Mouse (Mus musculus): Measurements from ENCODE around the gene Shtn1. TPM values are rescaled to one million over a fixed set of nuclear protein-coding genes. Genes with fewer than 3 reads are reported as not detected.

The Shtn1 gene
- under 1 TPM; 0.66 to 0.95 TPM for total RNA-seq (2021)
- long read RNA-seq, experiment 1 = 0 reads
- long read RNA-seq, experiment 2, partial matches to known transcripts = 0 of 1 reads
- long read RNA-seq, experiment 2, other reads (novel, unspliced or antisense) = 0 of 1 reads

- no peak for DNase-seq (ENCODE audit: low spot score)
Observed at GRCm38 (mm10) chr19:59075472-59076101, at the start of gene Shtn1. Shtn1 (minus strand) TSS chr19:59076100.

- DNase-seq (ENCODE audit: low spot score) = no peak
Observed at GRCm38 (mm10) chr19:59114152-59114551, 38.3 kb upstream of the Shtn1 start.

DNA sequence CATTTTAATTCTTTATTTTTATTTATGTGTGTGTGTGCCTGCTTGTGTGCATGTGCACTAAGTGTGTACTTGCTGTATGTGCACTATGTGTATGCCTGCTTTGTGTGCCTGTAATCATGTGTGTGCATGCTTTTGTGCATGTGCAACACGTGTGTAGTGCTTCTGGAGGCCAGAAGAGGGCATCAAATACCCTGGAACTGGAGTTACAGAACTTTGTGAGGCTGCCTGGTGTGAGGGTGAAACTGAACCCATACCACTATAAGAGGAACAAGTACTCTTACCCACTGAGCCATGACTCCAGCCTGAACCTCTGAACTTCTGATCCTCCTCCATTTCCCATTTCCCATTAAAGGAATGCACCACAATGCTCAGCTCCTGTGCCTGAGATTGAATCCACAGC is 34.0 kb upstream of the Shtn1 start:
- no peak for DNase-seq (ENCODE audit: low spot score)

DNA sequence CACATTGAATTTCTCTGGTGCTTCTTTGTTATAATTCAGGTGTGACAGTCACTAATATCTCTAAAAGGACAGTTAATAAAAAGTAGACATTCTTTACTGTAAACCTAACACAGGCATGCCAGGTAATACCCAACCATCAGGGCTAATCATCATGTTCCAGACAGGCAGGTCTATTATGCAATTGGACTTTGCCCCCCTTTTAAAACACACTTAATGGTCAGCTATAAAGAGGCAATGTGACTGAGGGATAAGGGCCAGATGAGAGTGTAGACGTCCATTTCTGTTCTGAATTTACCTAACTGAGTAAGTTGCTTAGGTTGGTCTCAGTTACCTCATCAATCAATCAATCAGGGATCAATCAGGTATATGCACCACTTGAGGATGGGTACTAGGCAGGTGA is 22.4 kb upstream of the Shtn1 start:
- DNase-seq (ENCODE audit: low spot score) = no peak

GRCm38 (mm10) chr19:59092295-59092694 is 16.4 kb upstream of the Shtn1 start:
- no peak for DNase-seq (ENCODE audit: low spot score)

GRCm38 (mm10) chr19:59090337-59090736 is 14.4 kb upstream of the Shtn1 start:
- no peak for DNase-seq (ENCODE audit: low spot score)

DNA sequence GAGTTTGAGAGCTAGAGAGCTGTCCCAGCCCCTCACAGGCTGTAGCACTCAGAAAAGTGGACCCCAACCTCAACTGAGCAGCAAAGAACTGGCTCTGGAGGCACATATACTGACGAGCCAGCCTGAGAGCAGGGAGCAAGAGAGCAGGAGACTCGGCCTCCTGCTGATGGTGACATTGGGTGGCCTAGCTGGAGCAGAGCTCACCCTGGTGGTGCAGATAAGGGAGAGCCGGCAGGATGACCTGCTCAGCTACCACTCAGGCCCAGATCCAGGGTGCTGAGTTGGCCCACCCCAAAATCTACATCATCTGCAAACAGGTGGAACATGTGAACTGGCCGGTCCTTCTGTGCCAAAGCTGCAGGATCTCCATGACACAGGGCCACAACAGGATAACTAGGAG is 8.4 kb upstream of the Shtn1 start:
- DNase-seq (ENCODE audit: low spot score) = no peak

GRCm38 (mm10) chr19:59076131-59076530 is 231 bp upstream of the Shtn1 start:
- DNase-seq (ENCODE audit: low spot score) = no peak

- DNase-seq (ENCODE audit: low spot score) = no peak
Observed at GRCm38 (mm10) chr19:59074841-59075471, 944 bp downstream of the Shtn1 start.

DNA sequence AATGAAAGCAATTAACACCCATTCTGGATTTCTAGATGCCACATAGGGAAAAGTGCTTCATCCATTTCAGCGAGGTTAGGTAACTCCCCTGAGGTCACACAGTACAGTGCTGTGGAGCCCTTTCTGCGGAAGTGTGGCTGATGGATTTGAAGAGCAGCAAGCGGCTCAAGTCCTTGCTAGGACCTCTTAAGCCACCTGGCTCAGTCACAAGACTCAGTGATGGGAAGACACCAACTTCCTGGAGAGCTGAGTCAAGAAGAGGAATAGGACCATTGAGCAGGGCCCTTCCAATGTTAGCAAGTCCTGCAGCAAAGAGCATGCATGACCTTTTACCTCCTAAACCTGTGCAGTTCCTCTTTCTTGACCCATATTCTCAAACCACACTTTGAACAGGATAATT is 1.5 kb downstream of the Shtn1 start:
- no peak for DNase-seq (ENCODE audit: low spot score)

DNA sequence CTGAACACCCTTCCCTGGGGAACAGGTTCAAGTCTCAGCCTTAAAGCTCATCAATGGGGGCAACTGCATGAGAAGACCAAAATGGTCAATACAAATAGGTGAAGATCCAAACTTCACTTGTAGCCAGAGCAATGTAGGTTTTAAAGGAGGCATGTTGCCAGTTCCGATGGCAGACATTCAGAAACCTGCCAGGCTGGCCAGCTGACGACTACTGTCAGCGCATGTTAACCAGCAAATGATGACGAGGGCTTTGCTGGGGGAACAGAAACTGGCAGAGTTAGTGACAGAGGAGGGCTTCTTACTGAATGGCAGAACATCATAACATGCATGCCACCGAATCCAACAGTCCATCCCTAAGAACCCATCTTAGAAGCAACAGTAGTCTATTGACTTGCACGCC is 2.9 kb downstream of the Shtn1 start:
- DNase-seq (ENCODE audit: low spot score) = no peak

- DNase-seq (ENCODE audit: low spot score) = no peak
Observed at GRCm38 (mm10) chr19:59071979-59072378, 3.9 kb downstream of the Shtn1 start.

- DNase-seq (ENCODE audit: low spot score) = no peak
Observed at GRCm38 (mm10) chr19:59071396-59071795, 4.5 kb downstream of the Shtn1 start.

GRCm38 (mm10) chr19:59067652-59068051 is 8.2 kb downstream of the Shtn1 start:
- DNase-seq (ENCODE audit: low spot score) = no peak

DNA sequence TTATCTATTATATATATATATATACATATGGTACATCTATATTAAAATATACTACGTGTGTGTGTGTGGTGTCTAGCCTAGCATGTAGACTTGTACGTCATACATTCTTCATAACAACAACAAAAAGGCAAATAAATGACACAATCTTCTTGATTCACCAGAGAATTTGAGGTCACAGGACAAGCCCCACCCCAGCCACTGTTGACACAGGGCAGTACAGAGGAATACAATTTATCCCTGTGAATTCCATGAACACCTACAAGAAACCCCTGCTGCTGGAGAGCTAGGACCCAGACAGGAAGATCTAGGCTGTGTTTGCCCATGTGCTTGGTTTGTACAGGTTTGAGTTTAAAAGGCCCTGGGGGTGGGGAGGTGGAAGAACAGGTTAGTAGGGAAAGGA is 9.2 kb downstream of the Shtn1 start:
- no peak for DNase-seq (ENCODE audit: low spot score)

DNA sequence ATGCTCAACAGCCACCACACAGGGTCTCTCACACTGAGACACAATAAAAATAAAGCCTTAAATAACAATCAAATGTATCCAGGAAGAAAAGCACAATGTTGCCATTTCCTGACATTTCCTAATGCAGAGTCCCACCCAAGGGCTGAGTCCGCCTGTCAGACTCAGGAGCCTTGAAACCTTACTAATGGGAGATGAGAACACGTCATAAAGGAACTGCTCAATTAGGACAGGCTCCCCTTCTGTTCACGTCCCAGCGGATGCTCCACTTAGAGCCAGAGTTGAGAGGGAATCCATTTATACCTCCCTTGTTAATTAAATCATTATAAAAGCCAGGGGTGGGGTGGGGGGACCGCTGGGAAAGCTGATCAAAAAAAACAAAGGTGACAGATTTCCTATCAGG is 9.8 kb downstream of the Shtn1 start:
- no peak for DNase-seq (ENCODE audit: low spot score)

- DNase-seq (ENCODE audit: low spot score) = no peak
Observed at GRCm38 (mm10) chr19:59064616-59065015, 11.3 kb downstream of the Shtn1 start.

- no peak for DNase-seq (ENCODE audit: low spot score)
Observed at GRCm38 (mm10) chr19:59063568-59063967, 12.3 kb downstream of the Shtn1 start.

DNA sequence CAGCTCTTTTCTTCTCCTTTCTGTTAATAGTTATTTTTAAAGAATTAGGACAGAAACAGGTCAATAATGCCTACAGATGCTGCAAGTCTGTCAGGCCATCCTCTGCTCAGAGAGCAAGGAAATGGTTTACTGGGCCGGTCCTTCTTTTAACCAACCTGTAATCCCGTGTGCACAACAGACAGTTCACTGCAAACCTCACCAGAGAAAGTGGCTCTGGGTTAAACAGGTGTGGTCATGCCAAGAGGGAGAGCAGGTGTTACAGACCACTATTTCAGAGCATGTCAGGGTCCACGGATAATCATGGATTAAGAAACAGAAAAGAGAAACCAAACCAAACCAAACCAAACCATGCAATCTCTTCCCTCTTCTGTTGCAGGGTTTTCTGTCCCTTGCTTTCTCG is 17.8 kb downstream of the Shtn1 start:
- no peak for DNase-seq (ENCODE audit: low spot score)

DNA sequence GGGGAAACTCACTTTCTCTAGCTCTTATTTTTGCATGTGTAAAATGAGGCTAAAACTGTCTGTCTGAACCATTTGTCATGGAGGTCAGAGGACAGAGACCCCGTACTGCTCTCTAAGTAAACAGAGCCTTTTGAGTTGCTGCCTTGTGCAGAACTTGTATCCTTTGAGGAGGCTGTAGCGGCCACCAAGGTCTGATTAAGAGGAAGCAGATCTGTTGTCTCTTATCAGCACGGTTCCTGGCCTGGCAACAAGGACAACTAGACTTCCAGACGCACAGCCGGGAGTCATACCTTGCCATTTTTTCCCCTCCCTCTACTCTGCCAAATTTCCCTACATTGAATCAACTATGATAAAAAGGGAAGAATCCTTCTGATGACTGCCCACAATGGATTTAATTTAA is 18.5 kb downstream of the Shtn1 start:
- DNase-seq (ENCODE audit: low spot score) = no peak

DNA sequence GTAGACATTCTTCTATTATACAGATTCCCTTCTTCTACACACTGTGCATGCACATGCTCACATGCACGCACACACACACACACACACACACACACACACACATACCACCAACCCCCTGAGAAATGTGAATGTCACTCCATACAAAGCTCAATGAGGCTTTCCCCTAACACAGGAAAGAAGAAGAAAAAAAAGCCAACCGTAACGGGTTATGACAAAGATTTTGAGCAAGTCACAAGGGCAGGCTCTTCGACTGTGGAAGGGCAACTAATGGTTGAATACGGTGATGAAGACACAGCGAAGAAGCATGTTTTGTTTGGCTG is 21.3 kb downstream of the Shtn1 start:
- no peak for DNase-seq (ENCODE audit: low spot score)

GRCm38 (mm10) chr19:59053931-59054631 is 21.8 kb downstream of the Shtn1 start:
- no peak for DNase-seq (ENCODE audit: low spot score)

Measured in gastrocnemius, adult 18-20 months (tissue).